Mouse (Mus musculus) cerebellum, postnatal 14 days (tissue): ENCODE data around the gene Tfe3.
A peak's percentile ranks its signal among the peaks of the same experiment; 100 is the strongest.

Experiments
- DNase-seq, 2 experiments: peaks; one replicate each; pipeline ENCODE4 v3.0.0; 2021; ENCODE audit warnings: mixed read lengths in 2 of 2

Gene Tfe3

DNA sequence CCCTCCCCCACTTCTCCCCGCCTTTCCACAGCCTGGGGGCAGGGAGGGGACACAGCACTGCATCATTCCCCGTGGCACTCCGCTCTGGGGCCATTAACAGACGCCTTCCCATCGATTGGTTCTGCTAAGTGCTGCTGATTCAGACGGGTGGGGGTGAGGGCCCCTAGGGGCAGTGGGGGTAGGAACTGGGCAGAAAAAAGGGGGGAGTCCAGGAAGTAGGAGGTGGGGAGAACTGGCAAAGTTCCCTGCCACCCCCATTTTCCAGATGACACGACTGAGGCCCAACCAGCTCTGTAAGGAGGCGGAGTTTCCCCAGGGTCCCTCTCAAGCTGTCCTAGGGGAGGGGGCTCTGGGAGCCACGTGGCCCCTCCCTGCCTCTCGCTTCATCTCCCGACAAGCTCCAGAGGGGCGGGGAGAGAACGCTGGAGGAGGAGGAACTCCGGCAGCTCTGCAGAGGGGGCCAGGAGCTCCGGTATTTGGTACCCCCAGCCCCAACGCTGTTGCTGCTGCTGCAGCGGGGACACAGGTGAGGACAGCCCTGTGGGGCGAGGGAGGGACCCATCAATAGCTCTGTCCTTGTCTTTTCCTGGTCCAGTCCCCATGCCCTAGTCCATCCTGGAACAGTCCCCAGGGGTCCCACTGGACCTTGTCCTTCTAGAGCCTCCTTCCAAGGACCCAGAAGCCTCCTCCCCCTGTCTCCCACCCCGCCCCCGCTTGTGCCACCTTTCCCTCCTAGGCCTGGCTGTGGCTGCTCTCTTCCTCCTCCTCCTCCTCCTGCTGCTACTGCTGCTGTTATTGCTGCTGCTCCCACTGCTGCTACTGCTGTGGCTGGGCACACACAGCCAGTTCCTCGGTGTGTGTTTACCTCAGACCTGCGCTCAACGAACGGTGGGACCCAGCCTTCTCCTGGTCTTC, 59.8 kb downstream of the Tfe3 start, which contains the start of gene Kcnd1:
Gene Kcnd1 (plus strand): TSS at position 425 of the 915 bp plus-strand sequence.
- DNase-seq, result peak; percentile 31 to 50
